ENCODE assay signal across 12 mouse cellular contexts in genomic region chr8:111508566-111508965, GRCm38 (mm10). TPM values are rescaled to one million over a fixed set of nuclear protein-coding genes. Genes with fewer than 3 reads are reported as not detected.
A peak's percentile ranks its signal among the peaks of the same experiment; 100 is the strongest.
DNase-seq lines count a peak whose midpoint lies in the region; ATAC-seq and TF ChIP-seq lines count a peak whose summit lies in the region.
"Had no signal": no experiment of that assay in that cellular context is flagged by ENCODE, and none has a peak within 500 bp of the region (broad histone marks: within the 10 kb centered on the region; RNA-seq: fewer than 3 reads in every experiment).

No protein-coding gene starts in this region.

- no peak overlapping the region for H3K4me2 ChIP-seq in forebrain, embryonic 14.5 days (ENCODE audit: low read length)
- no peak overlapping the region for H3K4me2 ChIP-seq in forebrain, postnatal 0 days (ENCODE audit: low read depth)
- no peak overlapping the region for H3K4me2 ChIP-seq in liver, postnatal 0 days (ENCODE audit: low read depth, low read length)
- H3K4me2 ChIP-seq in liver, embryonic 13.5 days, result peak overlapping the region; percentile 56; the same call in 1 of the 2 replicates
- H3K4me2 ChIP-seq: limb, embryonic 13.5 days had no signal

- 0 out of 2 replicates have a peak overlapping the region, but pooled peaks have one; percentile 46 for H3K27ac ChIP-seq in forebrain, embryonic 14.5 days (ENCODE audit: low read depth, low read length)
- no peak overlapping the region for H3K27ac ChIP-seq in forebrain, postnatal 0 days (ENCODE audit: low read depth, low read length)
- peak overlapping the region; percentile 62; the same call in 1 of the 2 replicates for H3K27ac ChIP-seq in liver, adult 2 months (replicated peaks; ENCODE audit: insufficient read depth, low read depth, low read length)
- H3K27ac ChIP-seq in liver, postnatal 0 days (ENCODE audit: low read depth), result no peak overlapping the region
- peak overlapping the region; percentile 76 for H3K27ac ChIP-seq in liver, embryonic 13.5 days
- H3K27ac ChIP-seq: hindbrain, postnatal 0 days; limb, embryonic 13.5 days had no signal

- H3K79me2 ChIP-seq in liver, adult 2 months (ENCODE audit: control insufficient read depth, insufficient read depth, low read length), result peaks cover 6% of the 10 kb centered on the region; the same call in 1 of the 2 replicates

- DNase-seq in forebrain, embryonic 14.5 days (ENCODE audit: low spot score), result peak; percentile 39
- no peak for DNase-seq in forebrain, postnatal 0 days
- DNase-seq in liver, adult 2 months (ENCODE audit: extremely low read depth, low read depth, low spot score), result no peak
- no peak for DNase-seq in liver, postnatal 0 days
- peak; percentile 31 for DNase-seq in brain, embryonic 14.5 days (ENCODE audit: low read depth)
- DNase-seq in liver, embryonic 13.5 days, result no peak
- no peak for DNase-seq in urinary bladder, postnatal 36 days (ENCODE audit: low spot score in 2 of 2)
- no peak for DNase-seq in frontal cortex, postnatal 14 days (ENCODE audit: low spot score in 2 of 2)
- DNase-seq: adrenal gland, postnatal 25 days; cerebellum, adult 9-11 months had no signal

- H3K9ac ChIP-seq in forebrain, embryonic 14.5 days (ENCODE audit: low read length), result no peak overlapping the region
- no peak overlapping the region for H3K9ac ChIP-seq in forebrain, postnatal 0 days
- H3K9ac ChIP-seq in liver, adult 2 months (ENCODE audit: low read depth, low read length), result no peak overlapping the region
- no peak overlapping the region for H3K9ac ChIP-seq in liver, postnatal 0 days (replicated peaks)
- no peak overlapping the region for H3K9ac ChIP-seq in liver, embryonic 13.5 days
- H3K9ac ChIP-seq: limb, embryonic 13.5 days had no signal

- no peaks in the 10 kb centered on the region for H3K9me3 ChIP-seq in forebrain, embryonic 14.5 days (replicated peaks; ENCODE audit: control insufficient read depth, low read length)
- H3K9me3 ChIP-seq in forebrain, postnatal 0 days (ENCODE audit: low read length), result no peaks in the 10 kb centered on the region
- no peaks in the 10 kb centered on the region for H3K9me3 ChIP-seq in liver, postnatal 0 days (ENCODE audit: low read length)
- H3K9me3 ChIP-seq in liver, embryonic 13.5 days (replicated peaks), result no peaks in the 10 kb centered on the region
- H3K9me3 ChIP-seq: limb, embryonic 13.5 days had no signal

- no peaks in the 10 kb centered on the region for H3K27me3 ChIP-seq in forebrain, embryonic 14.5 days (replicated peaks; ENCODE audit: control insufficient read depth, insufficient read depth, low read length)
- no peaks in the 10 kb centered on the region for H3K27me3 ChIP-seq in forebrain, postnatal 0 days (ENCODE audit: insufficient read depth, low read length)
- H3K27me3 ChIP-seq in liver, adult 2 months (ENCODE audit: control insufficient read depth, insufficient read depth, low read length), result no peaks in the 10 kb centered on the region
- no peaks in the 10 kb centered on the region for H3K27me3 ChIP-seq in liver, postnatal 0 days (ENCODE audit: insufficient read depth, low read length)
- no peaks in the 10 kb centered on the region for H3K27me3 ChIP-seq in liver, embryonic 13.5 days
- H3K27me3 ChIP-seq: limb, embryonic 13.5 days had no signal

- TF ChIP-seq EP300 in liver, postnatal 0 days (IDR thresholded peaks at IDR 0.05; ENCODE audit: low read depth), result no peak

- H3K4me1 ChIP-seq in forebrain, embryonic 14.5 days (ENCODE audit: control insufficient read depth, insufficient read depth, low read length), result 0 out of 2 replicates have a peak, but pooled peaks cover 2% of the 10 kb centered on the region
- H3K4me1 ChIP-seq in forebrain, postnatal 0 days (ENCODE audit: insufficient read depth), result no peaks in the 10 kb centered on the region
- H3K4me1 ChIP-seq in liver, adult 2 months (ENCODE audit: control insufficient read depth, insufficient read depth, low read length), result peaks cover 4% of the 10 kb centered on the region; the same call in 1 of the 2 replicates
- H3K4me1 ChIP-seq in liver, postnatal 0 days (ENCODE audit: insufficient read depth), result 0 out of 2 replicates have a peak, but pooled peaks cover 2% of the 10 kb centered on the region
- peaks cover 35% of the 10 kb centered on the region for H3K4me1 ChIP-seq in liver, embryonic 13.5 days (replicated peaks)
- H3K4me1 ChIP-seq: limb, embryonic 13.5 days had no signal

- H3K36me3 ChIP-seq in forebrain, embryonic 14.5 days (ENCODE audit: control insufficient read depth, insufficient read depth, low read length), result peaks cover 7% of the 10 kb centered on the region; the same call in 1 of the 2 replicates
- H3K36me3 ChIP-seq in forebrain, postnatal 0 days (ENCODE audit: insufficient read depth), result peaks cover under 1% of the 10 kb centered on the region; the same call in 1 of the 2 replicates
- peaks cover 4% of the 10 kb centered on the region for H3K36me3 ChIP-seq in liver, adult 2 months (ENCODE audit: control insufficient read depth, insufficient read depth, low read length)
- H3K36me3 ChIP-seq in liver, postnatal 0 days (replicated peaks; ENCODE audit: insufficient read depth, low read length), result no peaks in the 10 kb centered on the region
- H3K36me3 ChIP-seq in liver, embryonic 13.5 days, result no peaks in the 10 kb centered on the region

- no peak for TF ChIP-seq POLR2A in liver, adult 2 months (IDR thresholded peaks at IDR 0.05; ENCODE audit: extremely low read depth, insufficient read depth, low read length)
- TF ChIP-seq POLR2A in brain, embryonic 14.5 days (IDR thresholded peaks at IDR 0.05; ENCODE audit: borderline replicate concordance, extremely low read depth, insufficient read depth, insufficient read length, poor library complexity, severe bottlenecking), result no peak

- TF ChIP-seq CTCF in forebrain, postnatal 0 days (IDR thresholded peaks at IDR 0.05; ENCODE audit: low read depth), result no peak
- no peak for TF ChIP-seq CTCF in liver, adult 2 months (IDR thresholded peaks at IDR 0.05; ENCODE audit: low read depth, low read length)
- TF ChIP-seq CTCF in liver, postnatal 0 days (IDR thresholded peaks at IDR 0.05; ENCODE audit: low read depth), result no peak
- no peak for TF ChIP-seq CTCF in brain, embryonic 14.5 days (IDR thresholded peaks at IDR 0.05; ENCODE audit: borderline replicate concordance, extremely low read depth, insufficient read depth, insufficient read length)

- H3K4me3 ChIP-seq in forebrain, embryonic 14.5 days (ENCODE audit: low read depth, low read length), result no peak overlapping the region
- no peak overlapping the region for H3K4me3 ChIP-seq in forebrain, postnatal 0 days (ENCODE audit: low read depth, low read length)
- H3K4me3 ChIP-seq in liver, adult 2 months (ENCODE audit: insufficient read depth, low read depth, low read length), result no peak overlapping the region
- H3K4me3 ChIP-seq in liver, postnatal 0 days (ENCODE audit: low read depth, low read length), result no peak overlapping the region
- no peak overlapping the region for H3K4me3 ChIP-seq in liver, embryonic 13.5 days (replicated peaks)
- H3K4me3 ChIP-seq: limb, embryonic 13.5 days had no signal

- ATAC-seq in forebrain, embryonic 14.5 days, result no peak
- no peak for ATAC-seq in forebrain, postnatal 0 days
- ATAC-seq in liver, postnatal 0 days, result no peak
- no peak for ATAC-seq in liver, embryonic 13.5 days (ENCODE audit: low read depth)
- ATAC-seq: hindbrain, postnatal 0 days had no signal

- 6% methylated on average over 2 of the region's 2 CpGs for WGBS in forebrain, embryonic 14.5 days
- WGBS in forebrain, postnatal 0 days, result 14% methylated on average over 2 of the region's 2 CpGs
- WGBS in liver, adult 2 months, result 69% methylated on average over 2 of the region's 2 CpGs
- 46% methylated on average over 2 of the region's 2 CpGs for WGBS in liver, postnatal 0 days (ENCODE audit: insufficient replicate concordance)
- WGBS in liver, embryonic 13.5 days (ENCODE audit: insufficient replicate concordance), result 36% methylated on average over 2 of the region's 2 CpGs

RNA-seq across cellular contexts. Expression of gene Wdr59, which starts 13.3 kb away (rescaled TPM):
- polyA plus RNA-seq in forebrain, embryonic 14.5 days (2014; fragmentation: Nextera tagmentation; extraction: Ambion mirVana), result 2.9 and 4.2 TPM in 2 replicates
- 10.2 and 10.7 TPM in 2 replicates for total RNA-seq in forebrain, postnatal 0 days (2014; rRNA removed)
- polyA plus RNA-seq in forebrain, postnatal 0 days (2015; fragmentation: Nextera tagmentation; extraction: Ambion mirVana), result 3.5 and 6.8 TPM in 2 replicates
- 4.8 and 5.4 TPM in 2 replicates for total RNA-seq in liver, adult 2 months (2014; rRNA removed)
- 4.9 and 5.3 TPM in 2 replicates for polyA plus RNA-seq in liver, adult 2 months (2012; rRNA removed)
- polyA plus RNA-seq in liver, postnatal 0 days (2015; fragmentation: Nextera tagmentation; extraction: Ambion mirVana), result 0.77 and 0.92 TPM in 2 replicates
- 14.2 and 16.0 TPM in 2 replicates for polyA plus RNA-seq in brain, embryonic 14.5 days (2012; rRNA removed)
- polyA plus RNA-seq in liver, embryonic 13.5 days (2015; fragmentation: Nextera tagmentation; extraction: Ambion mirVana), result 1.8 and 2.5 TPM in 2 replicates

RNA-seq across cellular contexts. Expression of gene Znrf1, which starts 27.3 kb away (rescaled TPM):
- polyA plus RNA-seq in forebrain, embryonic 14.5 days (2014; fragmentation: Nextera tagmentation; extraction: Ambion mirVana), result 55.3 and 64.6 TPM in 2 replicates
- total RNA-seq in forebrain, postnatal 0 days (2014; rRNA removed), result 180 and 225 TPM in 2 replicates
- 101 and 113 TPM in 2 replicates for polyA plus RNA-seq in forebrain, postnatal 0 days (2015; fragmentation: Nextera tagmentation; extraction: Ambion mirVana)
- 13.8 and 19.9 TPM in 2 replicates for total RNA-seq in liver, adult 2 months (2014; rRNA removed)
- 35.9 and 44.3 TPM in 2 replicates for polyA plus RNA-seq in liver, adult 2 months (2012; rRNA removed)
- 6.3 and 7.2 TPM in 2 replicates for polyA plus RNA-seq in liver, postnatal 0 days (2015; fragmentation: Nextera tagmentation; extraction: Ambion mirVana)
- polyA plus RNA-seq in brain, embryonic 14.5 days (2012; rRNA removed), result 237 and 293 TPM in 2 replicates
- 5.3 and 5.7 TPM in 2 replicates for polyA plus RNA-seq in liver, embryonic 13.5 days (2015; fragmentation: Nextera tagmentation; extraction: Ambion mirVana)

Comparison
In these comparisons a context has a peak if more than half of its experiments do, and no peak if none do; other contexts are left out.
1. DNase-seq: peak in forebrain, embryonic 14.5 days (single experiment) and brain, embryonic 14.5 days (single experiment); none in forebrain, postnatal 0 days (single experiment), liver, adult 2 months (single experiment), liver, postnatal 0 days (single experiment), liver, embryonic 13.5 days (single experiment), urinary bladder, postnatal 36 days (0 of 2) and frontal cortex, postnatal 14 days (0 of 2).
2. H3K27ac ChIP-seq: peak in forebrain, embryonic 14.5 days (single experiment), liver, adult 2 months (single experiment) and liver, embryonic 13.5 days (single experiment); none in forebrain, postnatal 0 days (single experiment) and liver, postnatal 0 days (single experiment).